Mouse (Mus musculus) naive thymus-derived CD4-positive, alpha-beta T cell, adult 2 months (primary cell): Measurements from ENCODE around the gene Megf11.

Experiments used
- DNase-seq: peaks from one replicate; pipeline ENCODE4 v3.0.0-alpha.2; 2011; ENCODE audit warnings: low read depth

Gene Megf11

DNA sequence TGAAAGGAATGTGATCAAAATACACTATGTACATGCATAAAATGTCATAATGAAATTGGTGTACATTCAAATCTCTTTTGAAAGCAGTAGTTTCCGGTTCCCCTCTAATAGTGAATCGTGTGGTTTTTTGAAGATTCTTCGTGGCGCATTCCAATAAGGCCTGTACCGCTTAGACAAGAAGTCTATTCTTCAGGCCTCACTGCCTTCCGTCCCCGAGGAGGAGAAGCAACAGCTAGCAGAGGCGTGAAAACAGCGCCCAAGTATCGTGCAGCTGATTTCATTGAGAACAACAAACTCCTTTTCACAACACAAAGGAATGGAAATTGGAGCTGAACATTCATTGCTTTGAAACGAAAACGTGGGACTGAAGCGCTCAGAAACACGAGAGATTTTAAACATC lies 372.6 kb downstream of the Megf11 start:
- no peak for DNase-seq
